Mouse (Mus musculus): ENCODE measurements around the gene Zfp644.

GRCm38 (mm10) chr5:106652790-106653328, 44.2 kb downstream of the Zfp644 start:
- TF ChIP-seq CTCF (IDR thresholded peaks at IDR 0.05; ENCODE audit: low read depth, low read length) (no peak), POLR2A (IDR thresholded peaks at IDR 0.05; ENCODE audit: extremely low read depth, insufficient read depth, low read length) (no peak)

All from liver, adult 2 months (tissue).